In genomic region chr11:88582021-88582707, GRCm38 (mm10) we compare ENCODE assay signal across 8 mouse cellular contexts.
DNase-seq lines count a peak whose midpoint lies in the region; ATAC-seq lines count a peak whose summit lies in the region.

No protein-coding gene starts in this region.

- peaks cover 35% of the 10 kb centered on the region for H3K4me1 ChIP-seq in liver, embryonic 11.5 days (replicated peaks; ENCODE audit: control insufficient read depth, insufficient read depth, low read length)
- peaks cover 77% of the 10 kb centered on the region for H3K4me1 ChIP-seq in embryonic facial prominence, embryonic 13.5 days
- H3K4me1 ChIP-seq in intestine, embryonic 16.5 days (ENCODE audit: control insufficient read depth, insufficient read depth, low read length): peaks cover 53% of the 10 kb centered on the region
- H3K4me1 ChIP-seq in neural tube, embryonic 12.5 days: peaks cover 87% of the 10 kb centered on the region

- no peak overlapping the region for H3K9ac ChIP-seq in liver, embryonic 11.5 days (ENCODE audit: low read depth, low read length)
- no peak overlapping the region; the same call in 1 of the 2 replicates for H3K9ac ChIP-seq in embryonic facial prominence, embryonic 13.5 days
- H3K9ac ChIP-seq in intestine, embryonic 16.5 days (ENCODE audit: low read depth, low read length): peak overlapping the region; percentile 17; the same call in 1 of the 2 replicates
- 0 out of 2 replicates have a peak overlapping the region, but pooled peaks have one; percentile 26 for H3K9ac ChIP-seq in neural tube, embryonic 12.5 days

- no peak for DNase-seq in liver, embryonic 11.5 days (ENCODE audit: low spot score)
- no peak for DNase-seq in liver
- no peak for DNase-seq in adrenal gland, postnatal 10 days
- DNase-seq in cerebellum, adult 18-20 months: no peak

- peak overlapping the region; percentile 1; the same call in 1 of the 2 replicates for H3K27ac ChIP-seq in liver, embryonic 11.5 days (ENCODE audit: low read depth, low read length)
- peak overlapping the region; percentile 86 for H3K27ac ChIP-seq in embryonic facial prominence, embryonic 13.5 days
- H3K27ac ChIP-seq in intestine, embryonic 16.5 days (ENCODE audit: low read length): peak overlapping the region; percentile 91
- H3K27ac ChIP-seq in neural tube, embryonic 12.5 days: peak overlapping the region; percentile 83

- no peak overlapping the region for H3K4me3 ChIP-seq in liver, embryonic 11.5 days (ENCODE audit: low read depth, low read length)
- H3K4me3 ChIP-seq in embryonic facial prominence, embryonic 13.5 days: peak overlapping the region; percentile 4; the same call in 1 of the 2 replicates
- no peak overlapping the region for H3K4me3 ChIP-seq in intestine, embryonic 16.5 days (ENCODE audit: low read length)
- H3K4me3 ChIP-seq in neural tube, embryonic 12.5 days: no peak overlapping the region

- no peak for ATAC-seq in liver, embryonic 11.5 days (replicated peaks; ENCODE audit: low FRiP score)
- peak; percentile 53; the same call in 1 of the 2 replicates for ATAC-seq in embryonic facial prominence, embryonic 13.5 days (ENCODE audit: insufficient number of reproducible peaks, insufficient read depth, low FRiP score, low TSS enrichment, low read depth)
- peak; percentile 21; the same call in 1 of the 2 replicates for ATAC-seq in intestine, embryonic 16.5 days
- 0 out of 2 replicates have a peak, but pooled peaks have one; percentile 15 for ATAC-seq in neural tube, embryonic 12.5 days (ENCODE audit: low FRiP score, low read depth)
- no peak for ATAC-seq in inflammation-experienced regulatory T-cells, adult 6 months

- 0 out of 2 replicates have a peak, but pooled peaks cover 3% of the 10 kb centered on the region for H3K36me3 ChIP-seq in liver, embryonic 11.5 days (ENCODE audit: control insufficient read depth, insufficient read depth, low read length)
- H3K36me3 ChIP-seq in embryonic facial prominence, embryonic 13.5 days: no peaks in the 10 kb centered on the region
- H3K36me3 ChIP-seq in intestine, embryonic 16.5 days (ENCODE audit: control insufficient read depth, insufficient read depth, low read length): no peaks in the 10 kb centered on the region
- H3K36me3 ChIP-seq in neural tube, embryonic 12.5 days: no peaks in the 10 kb centered on the region

- WGBS in liver, embryonic 11.5 days: 48% methylated on average over 13 of the region's 13 CpGs
- 16% methylated on average over 13 of the region's 13 CpGs for WGBS in embryonic facial prominence, embryonic 13.5 days
- 33% methylated on average over 13 of the region's 13 CpGs for WGBS in intestine, embryonic 16.5 days
- 18% methylated on average over 13 of the region's 13 CpGs for WGBS in neural tube, embryonic 12.5 days

- peak overlapping the region; percentile 18 for H3K4me2 ChIP-seq in liver, embryonic 11.5 days
- peak overlapping the region; percentile 43 for H3K4me2 ChIP-seq in embryonic facial prominence, embryonic 13.5 days
- no peak overlapping the region; the same call in 1 of the 2 replicates for H3K4me2 ChIP-seq in intestine, embryonic 16.5 days (ENCODE audit: low read depth, low read length)
- peak overlapping the region; percentile 42 for H3K4me2 ChIP-seq in neural tube, embryonic 12.5 days (replicated peaks)

- H3K9me3 ChIP-seq in liver, embryonic 11.5 days (ENCODE audit: control insufficient read depth, low read length): no peaks in the 10 kb centered on the region
- no peaks in the 10 kb centered on the region for H3K9me3 ChIP-seq in embryonic facial prominence, embryonic 13.5 days
- H3K9me3 ChIP-seq in intestine, embryonic 16.5 days (ENCODE audit: control insufficient read depth, low read length): no peaks in the 10 kb centered on the region
- H3K9me3 ChIP-seq in neural tube, embryonic 12.5 days: no peaks in the 10 kb centered on the region

- H3K27me3 ChIP-seq in liver, embryonic 11.5 days (replicated peaks; ENCODE audit: control insufficient read depth, insufficient read depth, low read length): no peaks in the 10 kb centered on the region
- no peaks in the 10 kb centered on the region for H3K27me3 ChIP-seq in embryonic facial prominence, embryonic 13.5 days
- H3K27me3 ChIP-seq in intestine, embryonic 16.5 days (replicated peaks; ENCODE audit: control insufficient read depth, insufficient read depth, low read length): no peaks in the 10 kb centered on the region
- no peaks in the 10 kb centered on the region for H3K27me3 ChIP-seq in neural tube, embryonic 12.5 days (replicated peaks)

Comparison
In these comparisons a context has a peak if more than half of its experiments do, and no peak if none do; other contexts are left out.
1. ATAC-seq: peak in embryonic facial prominence, embryonic 13.5 days (single experiment), intestine, embryonic 16.5 days (single experiment) and neural tube, embryonic 12.5 days (single experiment); none in liver, embryonic 11.5 days (single experiment) and inflammation-experienced regulatory T-cells, adult 6 months (single experiment).
2. H3K27ac ChIP-seq: peak in every context shown above with its lines; median percentile 91 in intestine, embryonic 16.5 days; 86 in embryonic facial prominence, embryonic 13.5 days; 83 in neural tube, embryonic 12.5 days; 1 in liver, embryonic 11.5 days.
3. H3K9ac ChIP-seq: peak in intestine, embryonic 16.5 days (single experiment) and neural tube, embryonic 12.5 days (single experiment); none in liver, embryonic 11.5 days (single experiment) and embryonic facial prominence, embryonic 13.5 days (single experiment).